Mouse (Mus musculus): ENCODE measurements around the gene Mr1. TPM values are rescaled to one million over a fixed set of nuclear protein-coding genes. Genes with fewer than 3 reads are reported as not detected.
A peak's percentile ranks its signal among the peaks of the same experiment; 100 is the strongest.

Gene Mr1
- polyA plus RNA-seq, 1 experiment = 0.66 TPM

DNA sequence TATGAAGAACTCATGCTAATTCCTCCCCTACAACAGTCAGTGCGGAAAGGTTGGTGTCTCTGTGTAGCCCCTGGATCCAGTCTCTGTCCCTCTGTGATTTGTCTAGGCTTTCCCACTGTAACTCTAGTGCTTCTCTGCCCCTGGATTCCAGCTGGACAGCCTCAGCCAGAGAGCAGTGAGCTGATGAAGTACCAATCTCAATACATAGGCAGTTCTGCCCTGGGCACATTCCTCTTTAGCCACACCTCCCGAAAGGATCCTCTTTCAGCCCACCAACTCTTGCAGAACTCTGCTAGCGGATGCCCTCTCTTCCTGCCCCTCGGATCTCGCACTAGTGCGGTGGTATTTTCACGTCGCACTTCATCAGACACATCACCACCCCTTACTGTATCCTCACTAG, 11.7 kb downstream of the Mr1 start:
- TF ChIP-seq POLR2A (IDR thresholded peaks at IDR 0.05; ENCODE audit: low read depth, low read length) (no peak), CTCF (IDR thresholded peaks at IDR 0.05; ENCODE audit: extremely low read depth, insufficient read length, insufficient replicate concordance, low read depth, low read length) (no peak)
- no peak overlapping the region for H3K4me3 ChIP-seq (ENCODE audit: low read depth, low read length)
- no peaks in the 10 kb centered on the region for H3K4me1 ChIP-seq (ENCODE audit: control insufficient read depth, insufficient read depth, insufficient read length, low read length)
- H3K27me3 ChIP-seq (ENCODE audit: control insufficient read depth, insufficient read depth, low read length) = no peaks in the 10 kb centered on the region
- H3K36me3 ChIP-seq (ENCODE audit: control insufficient read depth, insufficient read depth, low read length) = no peaks in the 10 kb centered on the region
- 79% methylated on average over 8 of the region's 8 CpGs for WGBS
- no peak overlapping the region for H3K27ac ChIP-seq (ENCODE audit: insufficient read depth, low read depth, low read length)

DNA sequence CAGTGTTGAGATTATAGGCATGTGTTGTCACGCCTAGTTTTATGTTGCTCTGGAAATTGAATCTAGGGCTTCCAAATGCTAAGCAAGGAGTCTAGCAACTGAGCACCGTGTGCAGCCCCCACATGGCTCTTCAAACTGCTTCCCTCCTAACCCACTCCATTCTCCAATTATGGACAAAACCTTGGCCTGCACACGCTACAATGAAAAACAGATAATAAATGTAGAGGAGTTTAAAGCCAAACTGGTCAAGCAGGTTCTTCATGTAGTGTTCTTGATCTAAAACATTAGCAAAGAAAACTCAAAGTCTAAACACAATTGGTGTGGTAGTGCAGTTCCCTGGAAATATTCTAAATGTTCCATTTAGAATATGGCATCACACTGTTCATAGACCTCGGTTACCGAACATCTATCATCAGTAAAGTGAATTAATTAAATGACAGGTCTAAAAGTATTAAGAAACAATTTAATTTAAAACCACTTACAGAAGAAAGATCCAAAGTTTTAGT, 19.1 kb downstream of the Mr1 start:
- Histone ChIP-seq H3K27ac (ENCODE audit: insufficient read depth, low read depth, low read length) (no peak overlapping the region), H3K4me1 (ENCODE audit: control insufficient read depth, insufficient read depth, insufficient read length, low read length) (no peaks in the 10 kb centered on the region), H3K4me3 (ENCODE audit: low read depth, low read length) (no peak overlapping the region), H3K36me3 (ENCODE audit: control insufficient read depth, insufficient read depth, low read length) (no peaks in the 10 kb centered on the region), H3K27me3 (ENCODE audit: control insufficient read depth, insufficient read depth, low read length) (no peaks in the 10 kb centered on the region)
- TF ChIP-seq POLR2A (IDR thresholded peaks at IDR 0.05; ENCODE audit: low read depth, low read length) (no peak), CTCF (IDR thresholded peaks at IDR 0.05; ENCODE audit: extremely low read depth, insufficient read length, insufficient replicate concordance, low read depth, low read length) (no peak)
- 60% methylated on average over 5 of the region's 5 CpGs for WGBS

DNA sequence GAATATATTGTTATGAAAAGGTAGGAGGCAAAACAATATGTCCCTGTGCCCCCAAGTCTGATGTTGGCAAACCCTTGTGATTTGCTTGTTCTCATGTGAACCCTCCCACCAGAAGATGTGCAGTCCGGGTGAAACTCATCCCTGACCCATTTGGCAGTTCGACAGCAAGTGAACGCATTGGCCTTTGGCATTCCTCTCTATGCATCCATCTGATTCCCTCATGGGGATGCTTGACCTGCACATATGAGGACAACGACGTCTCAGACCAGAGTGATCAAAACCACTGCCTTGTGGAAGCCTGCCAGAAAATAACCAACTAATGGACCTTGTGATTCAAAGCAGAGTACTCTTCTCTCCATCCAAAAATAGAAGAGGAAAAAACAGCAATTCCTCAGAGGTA, 19.9 kb downstream of the Mr1 start:
- Histone ChIP-seq H3K27me3 (ENCODE audit: control insufficient read depth, insufficient read depth, low read length) (no peaks in the 10 kb centered on the region), H3K4me3 (ENCODE audit: low read depth, low read length) (no peak overlapping the region), H3K36me3 (ENCODE audit: control insufficient read depth, insufficient read depth, low read length) (no peaks in the 10 kb centered on the region), H3K4me1 (ENCODE audit: control insufficient read depth, insufficient read depth, insufficient read length, low read length) (no peaks in the 10 kb centered on the region), H3K27ac (ENCODE audit: insufficient read depth, low read depth, low read length) (no peak overlapping the region)
- WGBS = 70% methylated on average over 5 of the region's 5 CpGs
- TF ChIP-seq CTCF (IDR thresholded peaks at IDR 0.05; ENCODE audit: extremely low read depth, insufficient read length, insufficient replicate concordance, low read depth, low read length) (no peak), POLR2A (IDR thresholded peaks at IDR 0.05; ENCODE audit: low read depth, low read length) (no peak)

DNA sequence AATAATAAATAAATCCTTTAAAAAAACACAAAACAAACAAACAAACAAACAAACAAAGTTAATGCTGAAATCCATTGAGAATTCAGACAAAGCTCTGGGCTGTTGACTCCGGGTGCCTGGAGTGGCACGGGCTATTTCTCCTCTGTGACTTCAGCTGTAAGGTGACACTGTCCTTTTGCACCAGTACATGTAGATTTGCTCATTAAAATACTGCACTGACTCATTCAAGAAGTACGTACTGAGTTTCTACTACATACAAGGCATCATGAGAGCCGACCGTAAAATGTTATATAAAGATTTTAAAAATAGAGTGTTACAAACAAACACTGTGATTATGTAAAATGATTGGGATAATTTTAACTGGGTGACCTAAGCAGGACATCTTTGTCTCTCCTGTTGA, 22.2 kb downstream of the Mr1 start:
- 93% methylated on average over 5 of the region's 5 CpGs for WGBS
- no peak for TF ChIP-seq POLR2A (IDR thresholded peaks at IDR 0.05; ENCODE audit: low read depth, low read length)
- no peak for TF ChIP-seq CTCF (IDR thresholded peaks at IDR 0.05; ENCODE audit: extremely low read depth, insufficient read length, insufficient replicate concordance, low read depth, low read length)
- Histone ChIP-seq H3K36me3 (ENCODE audit: control insufficient read depth, insufficient read depth, low read length) (no peaks in the 10 kb centered on the region), H3K4me1 (ENCODE audit: control insufficient read depth, insufficient read depth, insufficient read length, low read length) (no peaks in the 10 kb centered on the region), H3K27me3 (ENCODE audit: control insufficient read depth, insufficient read depth, low read length) (no peaks in the 10 kb centered on the region), H3K4me3 (ENCODE audit: low read depth, low read length) (no peak overlapping the region), H3K27ac (ENCODE audit: insufficient read depth, low read depth, low read length) (no peak overlapping the region)

DNA sequence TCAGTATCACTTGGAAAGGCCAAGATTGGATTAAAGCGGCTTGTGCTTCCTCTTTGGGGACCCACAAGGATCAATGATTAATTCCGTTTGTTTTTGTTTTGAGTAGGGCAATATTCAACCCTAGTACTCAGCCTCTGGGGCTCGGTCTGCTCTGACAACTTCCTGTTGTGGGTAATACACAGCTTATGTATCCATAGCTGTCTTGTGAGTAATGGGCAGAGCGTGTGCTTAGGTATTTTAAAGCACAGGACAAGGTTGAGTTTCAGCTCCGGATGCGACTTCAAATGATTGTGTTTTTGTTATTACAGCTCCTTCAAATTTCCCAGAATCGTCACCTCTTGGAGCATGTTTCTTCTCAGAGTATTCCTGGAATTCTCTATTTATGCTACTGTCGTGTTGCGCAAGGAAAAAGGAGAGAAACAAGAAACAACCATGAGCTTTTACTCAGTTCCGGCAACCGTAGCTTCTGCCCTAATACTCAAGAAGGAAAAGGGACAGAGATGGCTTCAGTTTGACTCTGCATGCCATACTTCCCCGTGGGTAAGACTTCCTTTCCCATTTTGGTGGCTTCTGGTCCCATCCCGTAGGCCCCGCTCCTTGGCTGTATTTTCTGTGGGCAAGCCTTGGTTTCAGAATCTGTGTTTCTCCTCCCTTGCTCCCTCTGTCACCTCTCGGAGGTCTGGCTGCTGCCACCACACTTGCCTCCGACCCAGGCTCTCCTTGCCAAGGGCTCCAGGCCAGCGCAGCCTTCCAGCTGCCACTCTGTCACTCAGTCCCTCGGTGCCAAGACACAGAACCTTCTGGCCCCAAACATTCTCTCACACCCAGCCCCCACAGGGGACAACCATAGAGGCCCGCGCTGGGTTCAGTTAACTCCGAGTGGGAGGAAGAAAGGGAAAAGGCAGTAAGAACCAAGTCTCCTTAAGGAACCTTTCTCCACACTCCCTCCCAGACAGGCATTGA, 24.4 kb downstream of the Mr1 start:
- TF ChIP-seq POLR2A (IDR thresholded peaks at IDR 0.05; ENCODE audit: low read depth, low read length) (no peak), CTCF (IDR thresholded peaks at IDR 0.05; ENCODE audit: extremely low read depth, insufficient read length, insufficient replicate concordance, low read depth, low read length) (no peak)
- WGBS = 70% methylated on average over 21 of the region's 21 CpGs
- peak overlapping the region; percentile 16 for H3K27ac ChIP-seq (ENCODE audit: insufficient read depth, low read depth, low read length)

DNA sequence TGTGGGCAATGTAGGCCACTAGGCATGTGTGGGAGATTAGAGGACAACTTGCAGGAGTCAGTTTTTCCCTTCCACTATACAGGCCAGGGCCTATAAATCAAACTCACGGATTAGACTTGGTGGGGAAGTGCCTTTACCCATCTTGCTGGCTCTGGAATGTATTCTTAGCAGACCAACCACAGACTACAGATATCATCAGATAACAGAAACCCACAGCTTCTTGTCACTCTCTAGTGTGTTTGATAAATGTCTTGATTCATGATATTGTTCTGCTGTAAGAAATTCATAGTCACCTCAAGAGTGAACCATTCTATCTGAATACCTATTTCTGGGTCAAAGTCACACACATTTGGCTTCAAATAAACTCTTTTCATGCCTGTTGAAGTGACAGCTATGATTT, 26.9 kb downstream of the Mr1 start:
- Histone ChIP-seq H3K4me3 (ENCODE audit: low read depth, low read length) (no peak overlapping the region), H3K4me1 (ENCODE audit: control insufficient read depth, insufficient read depth, insufficient read length, low read length) (peaks cover 3% of the 10 kb centered on the region; the same call in 1 of the 2 replicates), H3K27ac (ENCODE audit: insufficient read depth, low read depth, low read length) (no peak overlapping the region), H3K36me3 (ENCODE audit: control insufficient read depth, insufficient read depth, low read length) (no peaks in the 10 kb centered on the region), H3K27me3 (ENCODE audit: control insufficient read depth, insufficient read depth, low read length) (no peaks in the 10 kb centered on the region)
- 92% methylated on average over 1 of the region's 1 CpGs for WGBS
- TF ChIP-seq POLR2A (IDR thresholded peaks at IDR 0.05; ENCODE audit: low read depth, low read length) = no peak
- no peak for TF ChIP-seq CTCF (IDR thresholded peaks at IDR 0.05; ENCODE audit: extremely low read depth, insufficient read length, insufficient replicate concordance, low read depth, low read length)

More for the DNA sequence above, 24.4 kb downstream of the Mr1 start:
- Histone ChIP-seq H3K36me3 (ENCODE audit: control insufficient read depth, insufficient read depth, low read length) (no peaks in the 10 kb centered on the region), H3K4me3 (ENCODE audit: low read depth, low read length) (peak overlapping the region; percentile 16; the same call in 1 of the 2 replicates), H3K4me1 (ENCODE audit: control insufficient read depth, insufficient read depth, insufficient read length, low read length) (peaks cover 3% of the 10 kb centered on the region; the same call in 1 of the 2 replicates), H3K27me3 (ENCODE audit: control insufficient read depth, insufficient read depth, low read length) (no peaks in the 10 kb centered on the region)

DNA sequence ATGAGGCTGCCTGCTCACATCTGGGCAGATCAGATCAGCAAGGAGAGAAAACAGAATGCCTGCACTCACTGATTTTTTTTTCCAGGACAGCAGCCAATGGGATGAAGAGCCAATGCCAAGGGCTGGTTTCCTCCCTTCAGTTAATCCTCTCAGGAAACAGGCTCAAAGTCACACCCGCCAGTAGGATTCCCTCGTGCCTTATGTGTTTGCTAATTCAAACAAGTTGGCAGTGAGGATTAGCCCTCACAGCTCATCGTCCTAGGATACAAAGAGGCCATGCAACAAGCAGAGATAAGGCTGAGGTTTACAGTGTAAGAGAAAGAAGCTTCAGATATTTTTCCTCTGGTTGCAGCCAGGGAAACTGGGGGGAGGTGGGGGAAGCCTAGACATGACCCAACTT, 32.7 kb downstream of the Mr1 start:
- Histone ChIP-seq H3K27ac (ENCODE audit: insufficient read depth, low read depth, low read length) (no peak overlapping the region), H3K27me3 (ENCODE audit: control insufficient read depth, insufficient read depth, low read length) (no peaks in the 10 kb centered on the region), H3K4me1 (ENCODE audit: control insufficient read depth, insufficient read depth, insufficient read length, low read length) (peaks cover 2% of the 10 kb centered on the region), H3K36me3 (ENCODE audit: control insufficient read depth, insufficient read depth, low read length) (no peaks in the 10 kb centered on the region), H3K4me3 (ENCODE audit: low read depth, low read length) (no peak overlapping the region)
- 20% methylated on average over 3 of the region's 3 CpGs for WGBS
- TF ChIP-seq POLR2A (IDR thresholded peaks at IDR 0.05; ENCODE audit: low read depth, low read length) = no peak

All from small intestine, adult 2 months (tissue).